Mouse (Mus musculus): ENCODE data around the gene Caln1. TPM values are rescaled to one million over a fixed set of nuclear protein-coding genes. Genes with fewer than 3 reads are reported as not detected.

Caln1 gene
- polyA plus RNA-seq, 1 experiment from 2014 or later = 0.27 TPM

DNA sequence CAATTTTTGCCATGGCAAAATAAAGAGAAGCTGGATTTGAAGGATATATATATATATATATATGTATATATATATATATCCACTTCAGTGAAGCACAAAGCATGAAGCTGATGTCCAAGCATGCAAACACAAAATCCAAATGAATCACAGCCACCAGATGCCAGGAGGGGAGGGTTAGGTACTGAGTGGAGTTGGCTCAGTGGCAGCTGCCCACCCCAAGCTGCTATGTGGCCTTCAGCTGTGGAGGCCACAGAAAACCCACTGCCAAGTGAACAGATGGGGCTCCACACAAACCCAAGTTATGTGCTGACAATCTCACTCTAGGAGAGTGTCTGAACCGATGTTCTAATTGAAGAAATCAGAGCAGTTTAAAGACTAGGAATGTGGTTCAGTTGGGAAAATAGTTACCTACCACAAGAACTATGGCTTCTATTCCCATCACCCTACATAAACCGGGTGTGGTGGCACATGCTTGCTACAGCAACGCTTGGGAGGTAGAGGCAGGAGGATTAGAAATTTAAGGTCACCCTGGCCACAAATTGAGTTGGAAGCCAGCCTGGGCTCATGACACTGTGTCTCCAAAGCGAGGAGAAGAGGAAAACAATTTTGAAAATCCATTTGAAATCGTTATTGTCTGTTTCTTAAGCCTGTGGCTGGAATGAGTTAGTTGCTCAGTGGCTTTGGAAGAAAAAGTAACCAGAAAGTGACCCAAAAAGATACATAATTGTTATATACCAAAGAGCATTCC lies 316.8 kb downstream of the Caln1 start:
- no peaks in the 10 kb centered on the region for H3K27me3 ChIP-seq (replicated peaks; ENCODE audit: control insufficient read depth, insufficient read depth, low read length)
- no peak for ATAC-seq
- H3K27ac ChIP-seq (ENCODE audit: low read length) = no peak overlapping the region
- no peaks in the 10 kb centered on the region for H3K9me3 ChIP-seq (ENCODE audit: control insufficient read depth, low read length)
- H3K4me1 ChIP-seq (ENCODE audit: control insufficient read depth, insufficient read depth, low read length) = no peaks in the 10 kb centered on the region
- no peak overlapping the region for H3K4me3 ChIP-seq (ENCODE audit: low read length)
- no peaks in the 10 kb centered on the region for H3K36me3 ChIP-seq (ENCODE audit: control insufficient read depth, insufficient read depth, low read length)
- no peak overlapping the region for H3K9ac ChIP-seq (ENCODE audit: low read depth, low read length)
- WGBS = 81% methylated on average over 5 of the region's 5 CpGs
- H3K4me2 ChIP-seq (ENCODE audit: low read depth, low read length) = no peak overlapping the region

DNA sequence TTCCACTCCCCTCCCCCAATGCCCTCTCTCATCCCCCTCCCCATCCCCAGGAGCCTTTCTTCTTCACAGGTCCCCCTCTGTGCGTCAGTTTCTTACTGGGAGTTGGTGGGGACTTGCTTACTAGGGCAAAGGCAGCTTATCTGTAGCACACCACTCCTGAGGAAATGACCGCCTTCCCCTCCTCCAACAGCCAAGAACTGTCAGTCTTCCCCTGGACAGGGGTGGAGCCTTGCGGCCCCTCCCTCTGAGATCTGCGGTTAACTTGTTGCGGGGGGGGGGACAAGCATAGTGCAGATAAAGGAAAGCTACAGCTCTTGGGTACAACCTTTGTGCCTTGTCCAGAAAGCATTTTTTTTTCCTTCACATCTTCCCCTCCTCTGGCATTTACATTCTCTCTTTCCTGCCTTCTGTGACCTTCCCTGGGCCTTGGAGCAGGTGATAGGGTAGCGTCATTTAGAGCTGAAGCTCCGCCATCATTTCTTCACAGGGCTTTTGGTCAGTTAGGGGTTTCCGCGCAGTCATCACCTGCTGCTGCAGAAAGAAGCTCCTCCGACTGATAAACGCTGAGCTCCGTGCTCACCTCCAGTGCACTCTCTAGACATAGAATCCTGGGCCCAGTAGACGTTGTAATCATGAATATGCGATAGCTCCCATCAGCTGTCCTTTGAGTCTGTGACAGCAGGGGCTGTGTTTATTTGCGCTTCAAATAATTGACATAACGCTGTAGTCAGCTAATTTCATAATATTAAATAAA lies 319.3 kb downstream of the Caln1 start:
- no peak for ATAC-seq
- Histone ChIP-seq H3K27me3 (replicated peaks; ENCODE audit: control insufficient read depth, insufficient read depth, low read length) (no peaks in the 10 kb centered on the region), H3K9me3 (ENCODE audit: control insufficient read depth, low read length) (no peaks in the 10 kb centered on the region), H3K4me2 (ENCODE audit: low read depth, low read length) (no peak overlapping the region), H3K36me3 (ENCODE audit: control insufficient read depth, insufficient read depth, low read length) (no peaks in the 10 kb centered on the region), H3K9ac (ENCODE audit: low read depth, low read length) (no peak overlapping the region), H3K4me1 (ENCODE audit: control insufficient read depth, insufficient read depth, low read length) (no peaks in the 10 kb centered on the region), H3K27ac (ENCODE audit: low read length) (no peak overlapping the region), H3K4me3 (ENCODE audit: low read length) (no peak overlapping the region)
- WGBS = 43% methylated on average over 16 of the region's 16 CpGs

DNA sequence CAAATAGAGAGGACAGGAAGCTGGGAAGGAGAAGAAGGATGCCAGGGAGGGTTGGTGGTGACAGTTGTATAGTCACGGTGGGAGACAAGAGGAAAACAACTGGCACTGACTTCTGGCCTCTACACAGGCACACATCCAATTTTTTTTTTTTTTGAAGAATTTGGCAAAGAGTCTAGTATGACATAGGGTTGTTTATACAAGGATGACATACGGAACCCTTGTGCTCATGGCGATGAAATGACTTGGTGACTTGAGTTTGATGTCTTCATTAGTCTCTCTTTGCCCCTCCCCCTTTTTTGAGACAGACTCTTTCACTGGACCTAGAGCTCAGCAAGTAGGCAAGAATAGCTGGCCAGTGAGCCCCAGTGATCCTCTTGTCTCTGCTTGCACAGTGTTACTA lies 322.1 kb downstream of the Caln1 start:
- no peak overlapping the region for H3K27ac ChIP-seq (ENCODE audit: low read length)
- H3K9me3 ChIP-seq (ENCODE audit: control insufficient read depth, low read length) = no peaks in the 10 kb centered on the region
- H3K4me3 ChIP-seq (ENCODE audit: low read length) = no peak overlapping the region
- no peaks in the 10 kb centered on the region for H3K27me3 ChIP-seq (replicated peaks; ENCODE audit: control insufficient read depth, insufficient read depth, low read length)
- no peaks in the 10 kb centered on the region for H3K36me3 ChIP-seq (ENCODE audit: control insufficient read depth, insufficient read depth, low read length)
- ATAC-seq = no peak
- H3K4me1 ChIP-seq (ENCODE audit: control insufficient read depth, insufficient read depth, low read length) = no peaks in the 10 kb centered on the region
- WGBS = 59% methylated on average over 3 of the region's 3 CpGs
- no peak overlapping the region for H3K4me2 ChIP-seq (ENCODE audit: low read depth, low read length)
- no peak overlapping the region for H3K9ac ChIP-seq (ENCODE audit: low read depth, low read length)

DNA sequence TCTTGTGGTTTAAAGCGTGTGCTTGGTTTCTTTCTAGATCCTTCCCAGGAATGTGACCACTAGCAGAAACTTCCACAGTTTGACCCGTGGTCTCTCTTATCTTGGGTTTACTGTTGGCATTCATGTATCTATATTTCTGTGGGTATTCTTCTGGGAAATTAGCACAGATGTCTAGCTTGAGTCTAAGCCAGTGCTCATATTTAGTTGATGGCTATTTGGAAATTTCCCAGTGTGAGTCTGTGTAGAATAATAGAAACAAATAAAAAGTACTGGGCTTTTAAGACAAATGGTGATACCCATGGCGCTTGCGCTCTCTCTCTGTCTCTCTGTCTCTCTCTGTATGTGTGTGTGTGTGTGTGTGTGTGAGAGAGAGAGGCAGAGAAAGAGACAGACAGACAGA lies 330.2 kb downstream of the Caln1 start:
- Histone ChIP-seq H3K27me3 (replicated peaks; ENCODE audit: control insufficient read depth, insufficient read depth, low read length) (no peaks in the 10 kb centered on the region), H3K9ac (ENCODE audit: low read depth, low read length) (no peak overlapping the region), H3K9me3 (ENCODE audit: control insufficient read depth, low read length) (no peaks in the 10 kb centered on the region), H3K4me2 (ENCODE audit: low read depth, low read length) (no peak overlapping the region), H3K4me3 (ENCODE audit: low read length) (no peak overlapping the region), H3K36me3 (ENCODE audit: control insufficient read depth, insufficient read depth, low read length) (no peaks in the 10 kb centered on the region), H3K4me1 (ENCODE audit: control insufficient read depth, insufficient read depth, low read length) (no peaks in the 10 kb centered on the region), H3K27ac (ENCODE audit: low read length) (no peak overlapping the region)
- ATAC-seq = no peak
- 86% methylated on average over 4 of the region's 4 CpGs for WGBS

DNA sequence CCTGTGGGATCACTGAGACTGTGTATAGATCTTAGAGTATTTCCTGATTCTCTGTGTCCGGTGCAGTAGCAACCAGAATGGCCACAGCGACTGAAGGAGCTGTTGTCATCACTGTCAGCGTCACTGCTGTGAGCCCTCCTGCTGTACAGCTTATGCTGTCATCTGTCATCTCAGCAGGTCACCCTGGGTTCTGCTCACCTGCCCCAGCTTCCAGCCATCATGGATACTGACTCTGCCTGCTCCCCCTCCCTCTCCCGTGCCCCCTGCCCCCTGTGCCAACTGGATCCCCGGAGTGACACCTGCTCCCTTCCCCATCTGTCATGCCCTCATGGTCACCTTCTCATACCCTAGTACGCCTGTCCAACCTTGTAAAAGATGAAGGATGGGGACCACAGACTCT lies 332.5 kb downstream of the Caln1 start:
- Histone ChIP-seq H3K9ac (ENCODE audit: low read depth, low read length) (no peak overlapping the region), H3K36me3 (ENCODE audit: control insufficient read depth, insufficient read depth, low read length) (no peaks in the 10 kb centered on the region), H3K4me2 (ENCODE audit: low read depth, low read length) (no peak overlapping the region), H3K27me3 (replicated peaks; ENCODE audit: control insufficient read depth, insufficient read depth, low read length) (no peaks in the 10 kb centered on the region), H3K27ac (ENCODE audit: low read length) (no peak overlapping the region), H3K4me3 (ENCODE audit: low read length) (no peak overlapping the region), H3K4me1 (ENCODE audit: control insufficient read depth, insufficient read depth, low read length) (no peaks in the 10 kb centered on the region), H3K9me3 (ENCODE audit: control insufficient read depth, low read length) (no peaks in the 10 kb centered on the region)
- no peak for ATAC-seq
- 79% methylated on average over 6 of the region's 6 CpGs for WGBS

DNA sequence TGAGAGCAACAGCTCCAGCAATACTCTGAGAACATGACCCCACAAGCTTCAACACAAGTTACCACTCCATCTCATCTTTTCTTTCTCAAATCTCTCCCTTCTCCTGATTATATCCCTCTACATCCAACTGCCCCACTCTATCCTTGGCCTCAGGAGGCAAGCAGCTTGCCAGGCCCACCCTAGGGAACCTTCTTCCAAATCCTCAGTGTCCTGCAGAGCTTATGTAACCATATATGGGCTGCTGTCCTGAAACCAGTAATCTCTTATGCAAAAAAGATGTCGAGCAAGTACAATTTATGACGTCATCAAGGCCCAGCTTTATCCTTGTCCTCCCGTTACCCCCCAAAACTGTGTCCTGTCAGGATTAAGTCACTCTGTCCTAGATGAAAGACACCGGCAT lies 333.1 kb downstream of the Caln1 start:
- Histone ChIP-seq H3K9ac (ENCODE audit: low read depth, low read length) (no peak overlapping the region), H3K9me3 (ENCODE audit: control insufficient read depth, low read length) (no peaks in the 10 kb centered on the region), H3K27me3 (replicated peaks; ENCODE audit: control insufficient read depth, insufficient read depth, low read length) (no peaks in the 10 kb centered on the region), H3K36me3 (ENCODE audit: control insufficient read depth, insufficient read depth, low read length) (no peaks in the 10 kb centered on the region), H3K4me2 (ENCODE audit: low read depth, low read length) (no peak overlapping the region), H3K4me3 (ENCODE audit: low read length) (no peak overlapping the region), H3K4me1 (ENCODE audit: control insufficient read depth, insufficient read depth, low read length) (no peaks in the 10 kb centered on the region), H3K27ac (ENCODE audit: low read length) (no peak overlapping the region)
- WGBS = 72% methylated on average over 4 of the region's 4 CpGs
- no peak for ATAC-seq

DNA sequence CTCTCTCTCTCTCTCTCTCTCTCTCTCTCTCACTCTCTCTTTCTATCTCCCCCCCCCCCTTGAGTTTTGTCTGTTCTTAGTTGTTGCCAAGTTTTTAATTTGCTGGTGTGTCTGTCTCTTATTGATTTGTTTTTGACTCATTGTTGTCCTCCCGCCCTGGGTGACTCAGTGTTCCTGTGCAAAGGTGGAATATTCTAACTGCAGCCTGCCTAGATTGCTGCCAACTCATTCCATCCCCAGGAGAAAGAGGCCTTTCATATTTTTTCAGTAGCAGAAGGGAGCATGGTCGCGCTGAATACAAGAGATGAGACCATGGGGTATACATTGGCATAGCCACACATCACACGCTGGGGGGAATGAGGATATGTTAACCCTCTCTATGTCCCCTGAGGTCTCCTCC lies 335.6 kb downstream of the Caln1 start:
- 84% methylated on average over 4 of the region's 4 CpGs for WGBS

DNA sequence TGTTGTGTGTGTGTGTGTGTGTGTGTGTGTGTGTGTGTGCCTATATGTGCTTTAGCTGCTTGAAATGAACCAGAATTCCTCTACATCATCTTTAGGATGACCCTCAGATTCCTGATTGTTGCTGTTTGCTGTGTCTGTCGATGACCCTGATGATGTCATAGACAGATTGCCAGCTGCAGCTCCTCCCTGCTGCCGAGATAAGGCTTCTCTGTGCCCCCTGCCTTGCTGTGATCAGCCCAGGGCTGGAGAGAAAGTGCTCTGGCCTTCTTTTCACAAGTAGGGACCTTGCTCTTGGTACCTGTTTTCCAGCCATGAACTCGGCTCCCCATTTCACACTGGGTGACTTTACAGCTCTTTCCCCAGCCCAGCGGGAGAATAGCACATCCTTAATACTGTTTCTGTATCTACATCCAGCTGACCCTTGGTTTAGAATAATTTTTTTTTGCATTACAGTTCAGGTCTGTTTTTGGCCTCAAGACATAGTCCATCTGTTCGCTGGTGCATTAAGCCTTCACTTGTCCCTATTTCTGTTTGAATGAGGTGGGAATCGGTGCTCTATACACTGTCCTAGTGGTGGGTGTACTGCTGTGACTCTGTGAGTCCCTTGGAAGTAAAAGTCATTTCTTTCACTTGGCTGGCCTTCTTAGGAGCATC lies 337.1 kb downstream of the Caln1 start:
- no peak overlapping the region for H3K4me2 ChIP-seq (ENCODE audit: low read depth, low read length)

More for the DNA sequence above, 335.6 kb downstream of the Caln1 start:
- no peak overlapping the region for H3K4me2 ChIP-seq (ENCODE audit: low read depth, low read length)
- ATAC-seq = no peak
- H3K9ac ChIP-seq (ENCODE audit: low read depth, low read length) = no peak overlapping the region
- no peaks in the 10 kb centered on the region for H3K27me3 ChIP-seq (replicated peaks; ENCODE audit: control insufficient read depth, insufficient read depth, low read length)
- no peak overlapping the region for H3K27ac ChIP-seq (ENCODE audit: low read length)
- no peaks in the 10 kb centered on the region for H3K4me1 ChIP-seq (ENCODE audit: control insufficient read depth, insufficient read depth, low read length)
- H3K36me3 ChIP-seq (ENCODE audit: control insufficient read depth, insufficient read depth, low read length) = no peaks in the 10 kb centered on the region
- no peak overlapping the region for H3K4me3 ChIP-seq (ENCODE audit: low read length)
- H3K9me3 ChIP-seq (ENCODE audit: control insufficient read depth, low read length) = no peaks in the 10 kb centered on the region

DNA sequence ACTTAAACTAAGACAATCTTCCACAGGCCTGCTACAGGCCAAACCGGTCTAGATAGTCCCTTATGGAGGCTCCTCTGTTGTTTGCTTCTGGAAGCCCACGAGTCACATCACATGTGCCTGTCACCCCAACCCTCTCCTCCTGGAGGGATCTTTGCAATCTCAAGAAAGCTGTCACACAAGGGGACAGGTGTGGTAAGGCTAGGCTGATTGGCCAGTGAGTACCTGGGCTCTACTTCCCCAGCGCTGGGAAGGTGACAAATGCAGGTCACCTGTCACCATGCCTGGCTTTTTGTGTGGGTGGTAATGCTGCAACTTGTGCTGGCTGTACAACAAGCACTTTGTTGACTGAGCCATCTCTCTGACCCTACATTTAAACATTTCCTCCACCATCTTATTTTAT lies 338.5 kb downstream of the Caln1 start:
- no peak for ATAC-seq
- no peaks in the 10 kb centered on the region for H3K9me3 ChIP-seq (ENCODE audit: control insufficient read depth, low read length)
- H3K36me3 ChIP-seq (ENCODE audit: control insufficient read depth, insufficient read depth, low read length) = no peaks in the 10 kb centered on the region
- H3K27ac ChIP-seq (ENCODE audit: low read length) = no peak overlapping the region
- H3K4me2 ChIP-seq (ENCODE audit: low read depth, low read length) = no peak overlapping the region
- no peaks in the 10 kb centered on the region for H3K27me3 ChIP-seq (replicated peaks; ENCODE audit: control insufficient read depth, insufficient read depth, low read length)
- H3K9ac ChIP-seq (ENCODE audit: low read depth, low read length) = no peak overlapping the region
- H3K4me1 ChIP-seq (ENCODE audit: control insufficient read depth, insufficient read depth, low read length) = no peaks in the 10 kb centered on the region
- 70% methylated on average over 3 of the region's 3 CpGs for WGBS
- H3K4me3 ChIP-seq (ENCODE audit: low read length) = no peak overlapping the region

More for the DNA sequence above, 337.1 kb downstream of the Caln1 start:
- no peaks in the 10 kb centered on the region for H3K36me3 ChIP-seq (ENCODE audit: control insufficient read depth, insufficient read depth, low read length)
- no peak overlapping the region for H3K27ac ChIP-seq (ENCODE audit: low read length)
- no peaks in the 10 kb centered on the region for H3K27me3 ChIP-seq (replicated peaks; ENCODE audit: control insufficient read depth, insufficient read depth, low read length)
- H3K9me3 ChIP-seq (ENCODE audit: control insufficient read depth, low read length) = no peaks in the 10 kb centered on the region
- no peak overlapping the region for H3K4me3 ChIP-seq (ENCODE audit: low read length)
- H3K4me1 ChIP-seq (ENCODE audit: control insufficient read depth, insufficient read depth, low read length) = no peaks in the 10 kb centered on the region
- 58% methylated on average over 6 of the region's 6 CpGs for WGBS
- ATAC-seq = no peak
- no peak overlapping the region for H3K9ac ChIP-seq (ENCODE audit: low read depth, low read length)
